Comparison of ENCODE assay signal across 18 mouse cellular contexts in the genomic region with DNA sequence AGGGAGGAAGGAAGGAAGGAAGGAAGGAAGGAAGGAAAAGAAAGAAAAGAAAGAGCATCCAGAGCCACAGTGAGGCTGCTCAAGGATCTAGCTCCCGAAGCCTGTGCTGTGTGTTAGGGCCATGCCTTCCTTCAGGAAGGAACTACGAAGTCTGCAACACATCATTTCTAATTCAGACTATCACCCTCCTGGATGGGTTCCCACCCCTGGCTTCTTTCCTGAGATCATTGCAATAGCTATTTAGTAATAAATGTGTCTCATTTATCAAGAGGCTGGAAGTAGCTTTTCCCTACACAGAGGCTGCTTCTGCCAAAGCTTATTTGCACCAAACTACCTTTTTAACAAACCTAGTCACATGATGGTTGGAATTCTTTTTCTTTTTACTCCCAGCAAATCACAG.
DNase-seq lines count a peak whose midpoint lies in the region; ATAC-seq and TF ChIP-seq lines count a peak whose summit lies in the region.
"Had no signal": no experiment of that assay in that cellular context is flagged by ENCODE, and none has a peak within 500 bp of the region (broad histone marks: within the 10 kb centered on the region; RNA-seq: fewer than 3 reads in every experiment).

No protein-coding gene starts in this region.

- H3K4me1 ChIP-seq in lung, postnatal 0 days (ENCODE audit: insufficient read depth, low read depth, low read length), result no peaks in the 10 kb centered on the region
- no peaks in the 10 kb centered on the region for H3K4me1 ChIP-seq in lung, adult 2 months (ENCODE audit: control insufficient read depth, insufficient read depth, low read length)
- H3K4me1 ChIP-seq: heart, embryonic 10.5 days; megakaryocyte, embryonic 14.5 days had no signal

- H3K27ac ChIP-seq in lung, postnatal 0 days (ENCODE audit: low read length), result no peak overlapping the region
- H3K27ac ChIP-seq: heart, embryonic 10.5 days; liver, embryonic 14.5 days had no signal

- no peaks in the 10 kb centered on the region for H3K9me3 ChIP-seq in lung, postnatal 0 days (ENCODE audit: low read length)
- H3K9me3 ChIP-seq: heart, embryonic 10.5 days had no signal

- no peak for TF ChIP-seq EP300 in lung, postnatal 0 days (IDR thresholded peaks at IDR 0.05)

- H3K27me3 ChIP-seq in lung, postnatal 0 days (replicated peaks; ENCODE audit: insufficient read depth, low read length), result no peaks in the 10 kb centered on the region
- H3K27me3 ChIP-seq: megakaryocyte, embryonic 14.5 days had no signal

- no peak for TF ChIP-seq POLR2A in lung, adult 2 months (IDR thresholded peaks at IDR 0.05; ENCODE audit: borderline replicate concordance, extremely low read depth, low read depth, low read length)

- no peak overlapping the region for H3K4me3 ChIP-seq in lung, postnatal 0 days (ENCODE audit: low read depth, low read length)
- H3K4me3 ChIP-seq in lung, adult 2 months (replicated peaks; ENCODE audit: extremely low read depth, low read depth, low read length), result no peak overlapping the region
- H3K4me3 ChIP-seq: heart, embryonic 10.5 days; megakaryocyte, embryonic 14.5 days; myocyte had no signal

- TF ChIP-seq CTCF in lung, postnatal 0 days (IDR thresholded peaks at IDR 0.05), result no peak
- TF ChIP-seq CTCF in lung, adult 2 months (IDR thresholded peaks at IDR 0.05; ENCODE audit: insufficient read depth, low read length), result no peak

- no peak overlapping the region for H3K9ac ChIP-seq in lung, postnatal 0 days (replicated peaks; ENCODE audit: low read depth)
- H3K9ac ChIP-seq: liver, embryonic 14.5 days had no signal

- peak; percentile 13 for DNase-seq in heart, postnatal 4 days
- no peak for DNase-seq in heart, adult 9 months (ENCODE audit: low spot score in 2 of 2)
- DNase-seq in lung, postnatal 0 days (ENCODE audit: low spot score), result peak; percentile 23
- DNase-seq in lung, adult 2 months, result no peak
- peak; percentile 3 for DNase-seq in urinary bladder, postnatal 25 days (ENCODE audit: low spot score)
- no peak for DNase-seq in urinary bladder, postnatal 10 days (ENCODE audit: low spot score)
- DNase-seq in left cerebral cortex, adult 8-10 months (ENCODE audit: low spot score in 2 of 2), result no peak
- DNase-seq: cerebellum, postnatal 36 days; gastrocnemius, postnatal 14 days; layer of hippocampus, postnatal 36 days; right cerebral cortex, postnatal 25 days; thymus, postnatal 25 days had no signal

- no peak overlapping the region for H3K4me2 ChIP-seq in lung, postnatal 0 days (replicated peaks; ENCODE audit: low read depth, low read length)

- ATAC-seq in lung, postnatal 0 days, result no peak
- ATAC-seq: CD4-positive, CD25-positive, alpha-beta regulatory T cell, adult 4 months; intestine, postnatal 0 days had no signal

- no peaks in the 10 kb centered on the region for H3K36me3 ChIP-seq in lung, postnatal 0 days (ENCODE audit: insufficient read depth, low read length)
- H3K36me3 ChIP-seq: heart, embryonic 10.5 days had no signal

- 68% methylated on average over 2 of the region's 2 CpGs for WGBS in lung, postnatal 0 days
- WGBS in lung, adult 2 months, result 73% methylated on average over 2 of the region's 2 CpGs

Comparison
In these comparisons a context has a peak if more than half of its experiments do, and no peak if none do; other contexts are left out.
1. DNase-seq: peak in heart, postnatal 4 days (single experiment), lung, postnatal 0 days (single experiment) and urinary bladder, postnatal 25 days (single experiment); none in heart, adult 9 months (0 of 2), lung, adult 2 months (single experiment), urinary bladder, postnatal 10 days (single experiment) and left cerebral cortex, adult 8-10 months (0 of 2).